Mouse (Mus musculus) testis, adult 2 months (tissue): ENCODE measurements around the gene Tpx2.

Experiments used
- CTCF ChIP-seq: fragments of 200-500 bp; IDR thresholded peaks from 2 replicates; pipeline ENCODE4 v1.5.1; 2012; ENCODE audit warnings: low read depth, mild to moderate bottlenecking, inconsistent platforms, low read length, moderate library complexity; ENCODE audit not compliant: control insufficient read depth, insufficient read depth, insufficient replicate concordance
- POLR2A ChIP-seq: fragments of 200-500 bp; IDR thresholded peaks from 2 replicates; pipeline ENCODE4 v1.6.1; 2012; ENCODE audit warnings: low read depth, mild to moderate bottlenecking, inconsistent platforms, low read length, moderate library complexity; ENCODE audit not compliant: control insufficient read depth

- TF ChIP-seq CTCF (no peak), POLR2A (no peak)
These were observed 56.4 kb downstream of the Tpx2 start for GRCm38 (mm10) chr2:152904127-152904643.
